Mouse (Mus musculus) midbrain, postnatal 0 days (tissue): Measurements from ENCODE around the gene Pacsin2. TPM values are rescaled to one million over a fixed set of nuclear protein-coding genes. Genes with fewer than 3 reads are reported as not detected.

Source experiments
- ATAC-seq: fragments of 200-750 bp; cut with Nextera tagmentation; 2 replicates; pipeline ENCODE4 v1.8.0; 2017; ENCODE audit warnings: moderate number of reproducible peaks, mild to moderate bottlenecking, moderate TSS enrichment, moderate library complexity; ENCODE audit not compliant: low FRiP score
- DNase-seq: peaks from one replicate; pipeline ENCODE4 v3.0.0-alpha.2; 2015; ENCODE audit warnings: low spot score
- H3K27ac ChIP-seq: fragments of 300-500 bp; sonication (generic); 2 replicates; pipeline ENCODE4 v1.5.1; 2014; ENCODE audit warnings: low read depth, mild to moderate bottlenecking, low read length, mixed read lengths
- H3K27me3 ChIP-seq: fragments of 300-500 bp; sonication (generic); 2 replicates; pipeline ENCODE4 v1.6.1; 2014; ENCODE audit warnings: low read length, control low read depth, mixed read lengths; ENCODE audit not compliant: insufficient read depth
- H3K36me3 ChIP-seq: fragments of 300-500 bp; sonication (generic); 2 replicates; pipeline ENCODE4 v1.6.1; 2014; ENCODE audit warnings: low read length, control low read depth, mixed read lengths; ENCODE audit not compliant: insufficient read depth
- H3K4me1 ChIP-seq: fragments of 300-500 bp; sonication (generic); 2 replicates; pipeline ENCODE4 v1.6.1; 2014; ENCODE audit warnings: mild to moderate bottlenecking, control low read depth, antibody characterized with exemption, low read length, mixed read lengths; ENCODE audit not compliant: insufficient read depth
- H3K4me2 ChIP-seq: fragments of 300-500 bp; sonication (generic); 2 replicates; pipeline ENCODE4 v1.6.1; 2014; ENCODE audit warnings: low read depth, mild to moderate bottlenecking, low read length, mixed read lengths; ENCODE audit not compliant: poor library complexity, severe bottlenecking
- H3K4me3 ChIP-seq: fragments of 300-500 bp; sonication (generic); 2 replicates; pipeline ENCODE4 v1.5.1; 2014; ENCODE audit warnings: low read depth, mild to moderate bottlenecking, low read length, moderate library complexity
- H3K9ac ChIP-seq: fragments of 300-500 bp; sonication (generic); replicated peaks from 2 replicates; pipeline ENCODE4 v1.6.1; 2014; ENCODE audit warnings: mild to moderate bottlenecking, low read length, moderate library complexity, mixed read lengths; ENCODE audit not compliant: poor library complexity, severe bottlenecking
- H3K9me3 ChIP-seq: fragments of 300-500 bp; sonication (generic); 2 replicates; pipeline ENCODE4 v1.6.1; 2016; ENCODE audit warnings: low read length, control low read depth
- CTCF ChIP-seq: IDR thresholded peaks from 2 replicates; pipeline ENCODE4 v1.5.1; 2016; ENCODE audit warnings: antibody characterized with exemption, mild to moderate bottlenecking
- WGBS: fragments of 180-500 bp; shearing (Covaris S2); extraction: QIAGEN DNeasy Blood & Tissue Kit; methylation state at CpG from one replicate; pipeline ENCODE4 v1.1.7; 2014; 5-methylcytosine and 5-hydroxymethylcytosine counted together
- polyA plus RNA-seq: library from polyadenylated mRNA; unstranded; fragments of >200 nt; fragmentation: Nextera tagmentation; extraction: Ambion mirVana; gene quantifications from 2 replicates; pipeline ENCODE4 v1.2.1, GENCODE M21; 2015
- total RNA-seq: library from RNA; depleted of rRNA; stranded (reverse); fragments of >200 nt; gene quantifications from 2 replicates; pipeline ENCODE4 v1.2.3, GENCODE M21; 2014

Pacsin2 gene
- total and polyA plus RNA-seq, 2 experiments from 2014 or later, result 14.6 to 16.2 TPM

DNA sequence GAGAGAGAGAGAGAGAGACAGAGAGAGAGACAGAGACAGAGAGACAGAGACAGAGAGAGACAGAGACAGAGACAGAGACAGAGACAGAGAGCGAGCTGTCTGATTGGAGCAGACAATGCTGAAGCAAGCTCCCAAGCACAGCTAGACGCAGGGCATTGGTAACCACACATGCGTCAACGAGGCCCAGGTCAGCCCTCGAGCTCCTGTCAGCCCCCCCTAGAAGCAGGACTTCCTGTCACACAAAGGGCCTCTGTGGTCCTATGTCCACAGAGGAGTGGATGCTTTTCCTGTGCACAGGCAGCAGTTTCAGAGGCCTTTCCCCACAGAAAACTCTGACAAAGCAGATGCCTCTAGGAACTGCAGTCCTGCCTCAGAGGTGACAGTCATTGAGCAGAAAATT lies 38.6 kb downstream of the Pacsin2 start:
- no peaks in the 10 kb centered on the region for H3K9me3 ChIP-seq
- no peak overlapping the region for H3K27ac ChIP-seq
- H3K4me2 ChIP-seq, result no peak overlapping the region
- no peaks in the 10 kb centered on the region for H3K36me3 ChIP-seq
- H3K9ac ChIP-seq, result no peak overlapping the region
- no peaks in the 10 kb centered on the region for H3K27me3 ChIP-seq
- ATAC-seq, result no peak
- no peak for DNase-seq
- TF ChIP-seq CTCF, result no peak
- H3K4me3 ChIP-seq, result no peak overlapping the region
- WGBS, result 45% methylated on average over 5 of the region's 5 CpGs
- no peaks in the 10 kb centered on the region for H3K4me1 ChIP-seq

DNA sequence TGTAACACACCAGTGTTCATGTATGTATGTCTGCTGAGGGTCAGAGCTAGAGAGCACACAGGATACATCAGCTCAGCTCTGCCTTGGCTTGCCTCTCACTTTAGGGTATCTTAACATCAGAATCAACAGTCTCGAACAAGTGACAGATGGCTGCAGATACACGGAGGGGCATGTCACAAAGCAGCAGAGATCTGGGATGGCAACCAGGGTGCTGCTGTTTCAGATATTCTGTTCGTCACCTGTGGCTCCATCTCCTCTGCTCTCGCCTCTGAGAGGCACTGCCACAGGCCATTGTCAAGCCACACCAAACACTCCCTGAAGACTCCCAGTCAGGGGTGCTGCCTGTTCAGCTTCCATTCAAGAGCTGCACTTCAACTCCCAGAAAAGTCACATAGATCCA lies 39.1 kb downstream of the Pacsin2 start:
- Histone ChIP-seq H3K36me3 (no peaks in the 10 kb centered on the region), H3K9ac (no peak overlapping the region), H3K4me1 (no peaks in the 10 kb centered on the region), H3K27ac (no peak overlapping the region), H3K27me3 (no peaks in the 10 kb centered on the region), H3K4me2 (no peak overlapping the region), H3K9me3 (no peaks in the 10 kb centered on the region), H3K4me3 (no peak overlapping the region)
- 82% methylated on average over 4 of the region's 4 CpGs for WGBS
- ATAC-seq, result no peak
- no peak for TF ChIP-seq CTCF
- no peak for DNase-seq

DNA sequence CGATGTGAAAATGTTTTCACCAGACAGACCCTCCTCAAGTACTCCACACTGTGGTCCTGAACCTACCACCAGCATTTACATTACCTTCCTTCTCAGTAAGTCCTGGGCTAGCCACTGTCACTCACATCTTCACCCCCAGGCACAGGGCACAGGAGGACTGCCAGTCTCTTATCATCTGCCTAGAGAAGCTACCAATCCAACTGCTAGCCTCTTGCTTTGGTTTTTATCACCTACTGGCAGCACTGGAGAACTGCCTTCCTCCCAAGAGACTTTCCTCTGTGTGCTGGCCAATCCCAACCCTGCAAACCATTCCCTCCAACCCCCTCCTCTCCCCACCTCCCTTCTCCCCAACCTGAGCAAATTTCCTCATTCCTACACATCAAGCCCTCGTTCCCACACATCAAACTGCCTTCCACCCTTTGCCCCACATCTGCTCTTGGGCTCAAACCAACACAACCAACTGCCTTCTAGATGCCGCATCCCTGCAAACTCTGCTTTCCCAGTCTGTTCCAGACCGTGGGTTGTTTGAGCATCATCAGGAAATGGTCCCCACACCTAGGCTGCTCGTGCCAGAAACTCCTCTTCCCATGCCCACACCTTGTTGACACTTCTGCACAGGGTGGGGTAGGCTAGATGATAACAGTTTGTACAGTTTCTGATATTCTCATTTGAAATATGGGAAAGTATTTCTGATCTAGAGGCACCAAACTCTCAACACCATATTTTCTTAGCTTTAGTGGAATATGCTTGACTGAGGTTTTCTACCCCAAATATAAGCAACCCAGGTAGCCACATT lies 40.6 kb downstream of the Pacsin2 start:
- Histone ChIP-seq H3K9ac (no peak overlapping the region), H3K4me3 (no peak overlapping the region), H3K27me3 (no peaks in the 10 kb centered on the region), H3K36me3 (no peaks in the 10 kb centered on the region), H3K4me1 (no peaks in the 10 kb centered on the region; the same call in 1 of the 2 replicates), H3K27ac (no peak overlapping the region), H3K4me2 (no peak overlapping the region), H3K9me3 (no peaks in the 10 kb centered on the region)
- 79% methylated on average over 5 of the region's 5 CpGs for WGBS
- no peak for ATAC-seq
- no peak for DNase-seq
- TF ChIP-seq CTCF, result no peak

DNA sequence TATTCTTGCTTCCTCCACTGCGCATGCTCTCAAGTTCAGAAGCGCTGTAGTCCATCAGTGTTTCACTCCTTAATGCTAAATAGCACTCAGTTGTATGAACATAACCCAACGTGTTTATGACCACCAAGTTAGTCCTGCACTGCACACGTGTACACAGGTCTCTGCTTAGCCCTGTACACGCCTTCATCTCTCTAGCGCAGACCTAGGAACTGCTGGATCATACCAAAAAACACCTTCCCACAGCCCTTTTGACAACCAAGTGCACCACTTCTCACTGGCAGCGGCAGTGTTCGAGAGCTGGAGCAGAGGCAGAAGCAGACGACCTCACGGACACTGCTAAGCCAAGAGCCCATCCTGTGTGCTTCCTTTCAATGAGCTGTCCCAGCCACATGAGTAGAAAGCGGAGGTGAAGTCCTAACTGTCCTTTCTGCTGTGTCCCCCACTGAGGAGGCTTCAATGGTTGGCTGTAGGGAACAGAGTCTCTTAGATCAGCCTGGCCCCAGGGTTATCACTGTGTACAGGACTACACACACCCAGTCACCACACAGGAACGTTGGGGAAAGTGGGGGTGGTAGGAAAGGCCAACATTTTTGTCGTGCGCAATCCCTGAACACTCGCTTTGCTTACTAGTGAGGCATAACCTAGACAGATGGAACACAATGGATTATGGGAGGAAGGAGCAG lies 42.0 kb downstream of the Pacsin2 start:
- no peaks in the 10 kb centered on the region for H3K27me3 ChIP-seq
- ATAC-seq (no peak), DNase-seq (no peak)
- no peak overlapping the region for H3K27ac ChIP-seq
- no peaks in the 10 kb centered on the region; the same call in 1 of the 2 replicates for H3K4me1 ChIP-seq
- H3K4me2 ChIP-seq, result no peak overlapping the region
- WGBS, result 93% methylated on average over 15 of the region's 15 CpGs
- H3K9me3 ChIP-seq, result no peaks in the 10 kb centered on the region
- no peak for TF ChIP-seq CTCF
- no peaks in the 10 kb centered on the region for H3K36me3 ChIP-seq
- no peak overlapping the region for H3K4me3 ChIP-seq
- H3K9ac ChIP-seq, result no peak overlapping the region

DNA sequence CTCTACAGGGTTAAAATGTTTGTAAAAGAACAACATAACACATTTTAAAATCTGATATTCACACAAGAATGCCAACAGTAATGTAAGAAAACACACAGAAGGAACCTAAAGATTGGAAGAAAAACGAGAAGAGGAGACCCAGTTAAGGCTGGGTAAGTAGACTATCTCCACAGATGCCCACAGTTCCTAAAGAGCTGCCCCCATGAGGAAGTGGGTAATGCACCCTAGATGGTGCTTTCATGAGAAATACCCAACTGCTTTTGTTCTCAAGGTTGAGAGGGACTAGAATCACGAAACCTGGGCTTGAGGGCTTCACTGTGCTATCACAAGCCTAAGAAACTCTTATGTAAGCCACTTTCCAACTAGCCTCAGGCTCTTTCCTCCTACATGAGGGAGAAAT lies 44.8 kb downstream of the Pacsin2 start:
- Histone ChIP-seq H3K27ac (no peak overlapping the region), H3K4me2 (no peak overlapping the region), H3K9ac (no peak overlapping the region), H3K36me3 (no peaks in the 10 kb centered on the region), H3K4me3 (no peak overlapping the region), H3K4me1 (no peaks in the 10 kb centered on the region; the same call in 1 of the 2 replicates), H3K9me3 (no peaks in the 10 kb centered on the region), H3K27me3 (no peaks in the 10 kb centered on the region)
- no peak for DNase-seq
- TF ChIP-seq CTCF, result no peak
- 86% methylated on average over 2 of the region's 2 CpGs for WGBS
- no peak for ATAC-seq

DNA sequence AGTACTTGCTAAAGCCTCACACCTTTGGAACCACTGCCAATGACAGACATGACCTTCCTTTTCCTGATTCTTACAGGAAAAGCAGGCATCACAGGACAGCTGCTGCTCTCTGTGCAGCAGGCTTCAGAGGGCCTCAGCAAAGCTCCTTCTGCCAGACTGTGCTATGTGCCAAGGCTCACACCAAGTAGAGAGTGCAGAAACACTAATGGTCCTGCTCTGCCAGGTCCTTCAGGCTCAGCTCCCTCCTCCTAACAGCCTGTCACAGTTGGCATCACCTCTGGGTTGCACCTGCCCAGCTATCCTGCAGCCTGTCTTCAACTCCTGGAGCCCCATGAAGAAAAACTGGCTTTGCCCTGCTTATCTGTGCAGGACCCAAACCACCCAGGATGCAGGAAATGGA lies 45.7 kb downstream of the Pacsin2 start:
- Histone ChIP-seq H3K9ac (no peak overlapping the region), H3K4me3 (no peak overlapping the region), H3K4me2 (no peak overlapping the region), H3K27me3 (no peaks in the 10 kb centered on the region), H3K4me1 (no peaks in the 10 kb centered on the region; the same call in 1 of the 2 replicates), H3K27ac (no peak overlapping the region), H3K9me3 (no peaks in the 10 kb centered on the region), H3K36me3 (no peaks in the 10 kb centered on the region)
- DNase-seq (peak; percentile 38), ATAC-seq (no peak)
- no peak for TF ChIP-seq CTCF
